8 mouse cellular contexts compared by ENCODE assay signal in genomic region chr5:99975776-99976175, GRCm38 (mm10). TPM values are rescaled to one million over a fixed set of nuclear protein-coding genes. Genes with fewer than 3 reads are reported as not detected.
DNase-seq lines count a peak whose midpoint lies in the region; ATAC-seq and TF ChIP-seq lines count a peak whose summit lies in the region.
"Had no signal": no experiment of that assay in that cellular context is flagged by ENCODE, and none has a peak within 500 bp of the region (broad histone marks: within the 10 kb centered on the region; RNA-seq: fewer than 3 reads in every experiment).

No protein-coding gene starts in this region.

- no peaks in the 10 kb centered on the region for H3K9me3 ChIP-seq in lung, postnatal 0 days (ENCODE audit: low read length)
- no peaks in the 10 kb centered on the region for H3K9me3 ChIP-seq in forebrain, embryonic 16.5 days (ENCODE audit: control insufficient read depth, low read length)
- no peaks in the 10 kb centered on the region for H3K9me3 ChIP-seq in liver, embryonic 12.5 days (replicated peaks)
- no peaks in the 10 kb centered on the region for H3K9me3 ChIP-seq in stomach, postnatal 0 days (ENCODE audit: control insufficient read depth, low read length)

- no peak for TF ChIP-seq EP300 in lung, postnatal 0 days (IDR thresholded peaks at IDR 0.05)
- no peak for TF ChIP-seq EP300 in stomach, postnatal 0 days (optimal IDR thresholded peaks at IDR 0.05)

- 27% methylated on average over 1 of the region's 1 CpGs for WGBS in lung, postnatal 0 days
- WGBS in forebrain, embryonic 16.5 days, result 72% methylated on average over 1 of the region's 1 CpGs
- 67% methylated on average over 1 of the region's 1 CpGs for WGBS in liver, embryonic 12.5 days (ENCODE audit: insufficient replicate concordance)
- WGBS in stomach, postnatal 0 days, result 34% methylated on average over 1 of the region's 1 CpGs

- no peak for DNase-seq in lung, postnatal 0 days (ENCODE audit: low spot score)
- DNase-seq in lung, postnatal 36 days, result no peak
- DNase-seq in stomach, postnatal 0 days (ENCODE audit: low spot score), result no peak
- DNase-seq in left cerebral cortex, adult 18-20 months (ENCODE audit: low spot score in 2 of 2), result no peak
- DNase-seq in thymus, postnatal 0 days (ENCODE audit: low spot score), result no peak
- DNase-seq: adrenal gland, adult 2 months had no signal

- peaks cover 4% of the 10 kb centered on the region; the same call in 1 of the 2 replicates for H3K4me1 ChIP-seq in lung, postnatal 0 days (ENCODE audit: insufficient read depth, low read depth, low read length)
- H3K4me1 ChIP-seq in forebrain, embryonic 16.5 days (replicated peaks; ENCODE audit: control insufficient read depth, insufficient read depth, low read length), result peaks cover 31% of the 10 kb centered on the region
- H3K4me1 ChIP-seq in liver, embryonic 12.5 days, result peaks cover 47% of the 10 kb centered on the region
- 0 out of 2 replicates have a peak, but pooled peaks cover 2% of the 10 kb centered on the region for H3K4me1 ChIP-seq in stomach, postnatal 0 days (replicated peaks; ENCODE audit: control insufficient read depth, insufficient read depth)

- no peak for TF ChIP-seq CTCF in lung, postnatal 0 days (IDR thresholded peaks at IDR 0.05)
- TF ChIP-seq CTCF in stomach, postnatal 0 days (IDR thresholded peaks at IDR 0.05; ENCODE audit: low read depth), result no peak

- H3K4me2 ChIP-seq in lung, postnatal 0 days (replicated peaks; ENCODE audit: low read depth, low read length), result peak overlapping the region; percentile 72; the same call in 1 of the 2 replicates
- peak overlapping the region; percentile 56 for H3K4me2 ChIP-seq in forebrain, embryonic 16.5 days (ENCODE audit: low read length)
- peak overlapping the region; percentile 73 for H3K4me2 ChIP-seq in liver, embryonic 12.5 days
- peak overlapping the region; percentile 58; the same call in 1 of the 2 replicates for H3K4me2 ChIP-seq in stomach, postnatal 0 days (replicated peaks; ENCODE audit: low read depth)

- H3K36me3 ChIP-seq in lung, postnatal 0 days (ENCODE audit: insufficient read depth, low read length), result no peaks in the 10 kb centered on the region
- peaks cover 2% of the 10 kb centered on the region; the same call in 1 of the 2 replicates for H3K36me3 ChIP-seq in forebrain, embryonic 16.5 days (ENCODE audit: control insufficient read depth, insufficient read depth)
- H3K36me3 ChIP-seq in liver, embryonic 12.5 days, result peaks cover 51% of the 10 kb centered on the region
- H3K36me3 ChIP-seq in stomach, postnatal 0 days (ENCODE audit: control insufficient read depth, insufficient read depth, low read length), result no peaks in the 10 kb centered on the region

- H3K4me3 ChIP-seq in lung, postnatal 0 days (ENCODE audit: low read depth, low read length), result no peak overlapping the region
- H3K4me3 ChIP-seq in forebrain, embryonic 16.5 days (replicated peaks; ENCODE audit: low read length), result peak overlapping the region; percentile 30
- peak overlapping the region; percentile 97 for H3K4me3 ChIP-seq in liver, embryonic 12.5 days
- no peak overlapping the region for H3K4me3 ChIP-seq in stomach, postnatal 0 days (ENCODE audit: low read depth, low read length)

- H3K9ac ChIP-seq in lung, postnatal 0 days (replicated peaks; ENCODE audit: low read depth), result no peak overlapping the region
- no peak overlapping the region for H3K9ac ChIP-seq in forebrain, embryonic 16.5 days (replicated peaks; ENCODE audit: low read depth, low read length)
- H3K9ac ChIP-seq in liver, embryonic 12.5 days, result peak overlapping the region; percentile 48
- no peak overlapping the region for H3K9ac ChIP-seq in stomach, postnatal 0 days (ENCODE audit: low read length)

- ATAC-seq in lung, postnatal 0 days, result no peak
- no peak for ATAC-seq in forebrain, embryonic 16.5 days
- no peak for ATAC-seq in liver, embryonic 12.5 days
- no peak for ATAC-seq in stomach, postnatal 0 days (ENCODE audit: low FRiP score, low TSS enrichment)

- no peaks in the 10 kb centered on the region for H3K27me3 ChIP-seq in lung, postnatal 0 days (replicated peaks; ENCODE audit: insufficient read depth, low read length)
- no peaks in the 10 kb centered on the region for H3K27me3 ChIP-seq in forebrain, embryonic 16.5 days (replicated peaks; ENCODE audit: control insufficient read depth, insufficient read depth, low read length)
- H3K27me3 ChIP-seq in liver, embryonic 12.5 days (replicated peaks), result no peaks in the 10 kb centered on the region
- no peaks in the 10 kb centered on the region for H3K27me3 ChIP-seq in stomach, postnatal 0 days (ENCODE audit: control insufficient read depth, insufficient read depth, low read length)

- no peak overlapping the region for H3K27ac ChIP-seq in lung, postnatal 0 days (ENCODE audit: low read length)
- H3K27ac ChIP-seq in forebrain, embryonic 16.5 days (ENCODE audit: low read length), result no peak overlapping the region
- H3K27ac ChIP-seq in liver, embryonic 12.5 days, result no peak overlapping the region
- no peak overlapping the region for H3K27ac ChIP-seq in stomach, postnatal 0 days (replicated peaks)

RNA-seq across cellular contexts. Expression of gene Hnrnpd, which starts 3.0 kb away (rescaled TPM):
- polyA plus RNA-seq in lung, postnatal 0 days (2015; fragmentation: Nextera tagmentation; extraction: Ambion mirVana), result 44.0 and 51.4 TPM in 2 replicates
- 164 and 187 TPM in 2 replicates for polyA plus RNA-seq in forebrain, embryonic 16.5 days (2015; fragmentation: Nextera tagmentation; extraction: Ambion mirVana)
- 245 and 254 TPM in 2 replicates for polyA plus RNA-seq in liver, embryonic 12.5 days (2016; fragmentation: Nextera tagmentation; extraction: Ambion mirVana)
- 53.5 and 61.4 TPM in 2 replicates for polyA plus RNA-seq in stomach, postnatal 0 days (2015; fragmentation: Nextera tagmentation; extraction: Ambion mirVana)
- 100 to 1,000 TPM; 205 to 222 TPM for total RNA-seq in left cerebral cortex, adult 18-20 months (2021)
- 120 and 167 TPM in 2 replicates for polyA plus RNA-seq in thymus, postnatal 0 days (2015; fragmentation: Nextera tagmentation; extraction: Ambion mirVana)

RNA-seq across cellular contexts. Expression of gene 4930524J08Rik, which starts 3.1 kb away (rescaled TPM):
- 3.0 and 3.4 TPM in 2 replicates for polyA plus RNA-seq in lung, postnatal 0 days (2015; fragmentation: Nextera tagmentation; extraction: Ambion mirVana)
- 2.2 and 3.1 TPM in 2 replicates for polyA plus RNA-seq in forebrain, embryonic 16.5 days (2015; fragmentation: Nextera tagmentation; extraction: Ambion mirVana)
- polyA plus RNA-seq in liver, embryonic 12.5 days (2016; fragmentation: Nextera tagmentation; extraction: Ambion mirVana), result 0.71 and 2.0 TPM in 2 replicates
- polyA plus RNA-seq in stomach, postnatal 0 days (2015; fragmentation: Nextera tagmentation; extraction: Ambion mirVana), result 1.9 and 2.6 TPM in 2 replicates
- 1 to 10 TPM; 1.9 to 2.4 TPM for total RNA-seq in left cerebral cortex, adult 18-20 months (2021)
- 2.4 TPM in 2 replicates for polyA plus RNA-seq in thymus, postnatal 0 days (2015; fragmentation: Nextera tagmentation; extraction: Ambion mirVana)

Comparison
In these comparisons a context has a peak if more than half of its experiments do, and no peak if none do; other contexts are left out.
1. H3K4me3 ChIP-seq: peak in forebrain, embryonic 16.5 days (single experiment) and liver, embryonic 12.5 days (single experiment); none in lung, postnatal 0 days (single experiment) and stomach, postnatal 0 days (single experiment).
2. Peak in every context shown above with its lines, with median percentiles within 50 percentile points of each other: H3K4me2 ChIP-seq.